Mouse (Mus musculus): ENCODE results near the gene Vav2.

Vav2 gene

GRCm38 (mm10) chr2:27441767-27442707 lies 15.2 kb upstream of the Vav2 start, which contains the start of gene Brd3os:
Brd3os (plus strand) TSS chr2:27442324.
- peak; percentile 98 for DNase-seq (ENCODE audit: low spot score in 2 of 2)

- DNase-seq (ENCODE audit: low spot score in 2 of 2) = no peak
Measured at GRCm38 (mm10) chr2:27438281-27438680, 11.4 kb upstream of the Vav2 start.

GRCm38 (mm10) chr2:27437876-27438275 lies 11.0 kb upstream of the Vav2 start:
- no peak for DNase-seq (ENCODE audit: low spot score in 2 of 2)

- DNase-seq (ENCODE audit: low spot score in 2 of 2) = no peak
Measured at GRCm38 (mm10) chr2:27432599-27432998, 5.8 kb upstream of the Vav2 start.

GRCm38 (mm10) chr2:27430621-27431020 lies 3.8 kb upstream of the Vav2 start:
- DNase-seq (ENCODE audit: low spot score in 2 of 2) = peak; percentile 78 to 86

GRCm38 (mm10) chr2:27428071-27428470 lies 1.2 kb upstream of the Vav2 start:
- DNase-seq (ENCODE audit: low spot score in 2 of 2) = peak; percentile 89 to 92

- DNase-seq (ENCODE audit: low spot score in 2 of 2) = no peak
Measured at GRCm38 (mm10) chr2:27426406-27426854, 403 bp downstream of the Vav2 start.

- peak in 1 of 2 experiments; percentile 47 for DNase-seq (ENCODE audit: low spot score in 2 of 2)
Measured at GRCm38 (mm10) chr2:27425751-27426405, 955 bp downstream of the Vav2 start.

GRCm38 (mm10) chr2:27425161-27425611 lies 1.6 kb downstream of the Vav2 start:
- DNase-seq (ENCODE audit: low spot score in 2 of 2) = no peak

- no peak for DNase-seq (ENCODE audit: low spot score in 2 of 2)
Measured at GRCm38 (mm10) chr2:27423596-27423995, 3.2 kb downstream of the Vav2 start.

GRCm38 (mm10) chr2:27421293-27422068 lies 5.4 kb downstream of the Vav2 start:
- DNase-seq (ENCODE audit: low spot score in 2 of 2) = peak; percentile 81

GRCm38 (mm10) chr2:27418577-27419070 lies 8.2 kb downstream of the Vav2 start:
- DNase-seq (ENCODE audit: low spot score in 2 of 2) = no peak

GRCm38 (mm10) chr2:27417648-27418153 lies 9.1 kb downstream of the Vav2 start:
- DNase-seq (ENCODE audit: low spot score in 2 of 2) = no peak

- no peak for DNase-seq (ENCODE audit: low spot score in 2 of 2)
Measured at GRCm38 (mm10) chr2:27416425-27416824, 10.4 kb downstream of the Vav2 start.

GRCm38 (mm10) chr2:27415060-27415783 lies 11.6 kb downstream of the Vav2 start:
- no peak for DNase-seq (ENCODE audit: low spot score in 2 of 2)

GRCm38 (mm10) chr2:27413936-27414657 lies 12.7 kb downstream of the Vav2 start:
- DNase-seq (ENCODE audit: low spot score in 2 of 2) = peak; percentile 55 to 64

GRCm38 (mm10) chr2:27413582-27413935 lies 13.3 kb downstream of the Vav2 start:
- DNase-seq (ENCODE audit: low spot score in 2 of 2) = no peak

- DNase-seq (ENCODE audit: low spot score in 2 of 2) = no peak
Measured at GRCm38 (mm10) chr2:27412245-27412800, 14.5 kb downstream of the Vav2 start.

- DNase-seq (ENCODE audit: low spot score in 2 of 2) = no peak
Measured at GRCm38 (mm10) chr2:27411688-27412174, 15.1 kb downstream of the Vav2 start.

Data from right cerebral cortex, postnatal 10 days (tissue).